Mouse (Mus musculus) erythroblast, embryonic 14.5 days (primary cell): ENCODE results near the gene Lrch1.

ENCODE experiments used
- GATA1 ChIP-seq: IDR thresholded peaks from 2 replicates; pipeline ENCODE4 v1.6.1; 2012; ENCODE audit warnings: low read length, inconsistent platforms, mixed read lengths
- TAL1 ChIP-seq: IDR thresholded peaks from 3 replicates; pipeline ENCODE4 v1.6.1; 2012; ENCODE audit warnings: low read length, inconsistent platforms, mixed read lengths

DNA sequence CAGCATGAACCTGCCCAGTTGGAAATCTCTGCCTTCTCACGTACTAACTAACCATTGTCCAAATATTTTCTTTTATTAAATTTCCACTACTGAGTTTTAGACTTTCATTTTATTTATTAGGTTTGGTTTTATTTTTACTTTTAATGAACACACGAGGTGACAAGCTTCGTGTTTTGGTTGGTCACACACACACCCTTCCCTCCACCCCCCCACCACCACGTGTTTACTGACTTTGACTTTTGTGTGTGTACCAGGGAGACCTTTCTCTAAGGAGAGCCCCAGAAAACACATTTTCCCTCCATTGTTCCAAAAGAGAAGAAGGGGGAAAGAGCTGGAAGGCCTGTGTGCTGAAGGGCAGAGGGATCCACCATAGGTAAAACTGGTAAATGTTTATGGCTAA, 38.0 kb upstream of the Lrch1 start:
- no peak for TF ChIP-seq GATA1
- no peak for TF ChIP-seq TAL1
